Mouse (Mus musculus) spleen, postnatal 4 days (tissue): ENCODE measurements around the gene Sowahc.

Source experiments
- DNase-seq, 2 experiments: peaks; one replicate each; pipeline ENCODE4 v3.0.0; 2022; ENCODE audit warnings: low spot score in 2 of 2

Sowahc gene

DNA sequence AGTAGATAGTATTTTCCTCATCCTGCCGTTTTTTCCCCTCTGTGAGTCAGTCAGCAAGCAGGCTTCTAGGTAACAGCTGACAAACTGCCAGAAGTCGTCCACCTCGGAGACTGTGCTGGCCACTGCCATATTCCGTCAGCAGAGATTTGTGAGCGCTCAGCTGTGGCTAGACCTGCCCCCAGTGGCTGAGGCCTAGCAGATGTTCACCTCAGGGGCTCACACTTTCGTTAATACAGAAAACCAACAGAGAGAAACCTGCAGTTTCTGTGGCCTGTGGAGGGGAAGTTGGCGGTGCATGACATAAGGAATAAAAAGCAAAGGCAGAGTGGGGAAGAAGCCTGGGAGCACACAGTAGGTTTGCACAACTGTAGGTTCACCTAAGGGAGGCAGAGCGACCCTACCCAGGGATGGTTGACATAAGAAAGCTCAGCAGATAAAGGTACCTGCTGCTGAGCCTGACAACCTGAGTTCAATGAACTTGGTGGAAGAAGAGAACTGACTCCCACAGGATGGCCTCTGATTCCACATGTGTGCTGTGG lies 31.9 kb downstream of the Sowahc start:
- no peak for DNase-seq

DNA sequence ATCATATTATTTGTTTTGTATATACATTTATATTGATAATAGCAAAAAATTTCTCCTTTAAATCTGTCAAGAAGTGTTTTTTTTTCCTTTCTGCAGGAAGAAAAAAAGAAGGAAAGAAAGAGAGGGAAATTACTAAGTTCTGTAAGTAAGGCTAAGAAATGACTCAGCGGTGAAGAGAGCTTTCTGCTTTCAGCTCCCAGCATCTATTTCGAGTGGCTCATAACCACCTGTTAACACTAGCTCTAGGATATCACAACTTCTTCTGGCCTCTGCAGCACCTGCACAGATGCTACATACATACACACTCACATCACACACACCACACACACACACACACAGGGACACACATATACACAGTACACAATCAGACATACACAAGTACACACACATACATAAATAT lies 34.8 kb downstream of the Sowahc start:
- DNase-seq: no peak

DNA sequence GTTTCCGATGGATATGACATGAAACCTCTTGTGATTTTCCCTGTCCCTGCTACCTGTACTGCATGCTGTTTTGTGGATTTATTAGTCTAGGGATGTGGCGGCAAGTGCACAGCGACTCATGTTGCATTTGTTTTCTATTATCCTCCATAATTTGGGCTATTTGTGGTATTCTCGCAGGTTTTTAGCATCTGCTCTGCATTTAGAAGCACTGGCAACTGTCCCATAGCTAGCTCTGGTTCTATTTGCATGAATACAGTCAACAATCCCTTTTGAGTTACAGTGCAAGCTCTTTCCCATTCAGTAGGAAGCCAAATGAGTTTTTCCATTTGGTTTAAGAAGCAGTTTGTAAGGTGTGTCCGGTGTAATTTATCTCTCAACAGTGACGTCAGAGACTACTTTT lies 37.8 kb downstream of the Sowahc start:
- DNase-seq: no peak

DNA sequence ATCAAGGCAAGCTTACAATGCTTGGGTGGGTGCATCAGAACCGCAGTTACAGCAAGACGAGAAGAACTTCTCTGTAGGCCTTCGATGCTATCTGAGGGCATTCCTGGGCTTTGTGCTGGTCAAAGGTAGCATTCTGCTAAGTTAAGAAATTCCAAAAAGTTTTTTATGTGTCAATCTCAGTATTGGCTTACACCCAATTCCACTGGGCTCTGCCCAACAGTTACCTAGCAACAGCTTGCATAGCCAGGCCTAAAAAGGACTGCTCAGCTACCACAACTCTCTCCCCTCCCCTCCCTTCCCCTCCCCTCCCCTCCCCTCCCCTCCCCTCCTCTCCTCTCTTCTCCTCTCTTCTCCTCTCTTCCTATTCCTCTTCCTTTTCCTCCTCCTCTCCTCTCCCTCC lies 39.9 kb downstream of the Sowahc start:
- DNase-seq: no peak

DNA sequence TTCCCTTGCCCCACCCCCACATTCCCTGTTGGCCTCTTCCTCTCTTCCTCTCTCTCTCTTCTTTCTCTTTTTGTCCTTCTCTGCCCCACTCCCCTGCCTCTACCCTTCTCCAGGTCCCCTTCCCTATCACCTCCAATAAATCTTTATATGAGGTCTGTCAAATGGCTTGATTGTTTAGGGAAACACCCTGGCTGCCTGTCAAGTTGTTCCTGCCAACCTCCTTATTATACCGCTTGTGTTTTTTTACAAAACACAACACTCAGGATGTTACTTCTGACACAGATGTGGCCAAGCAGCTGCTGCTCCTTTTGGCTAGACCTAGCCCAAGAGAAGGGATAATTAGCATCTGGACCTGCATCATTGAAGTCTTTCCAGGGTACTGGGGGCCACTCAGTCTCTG lies 40.3 kb downstream of the Sowahc start:
- DNase-seq: no peak

DNA sequence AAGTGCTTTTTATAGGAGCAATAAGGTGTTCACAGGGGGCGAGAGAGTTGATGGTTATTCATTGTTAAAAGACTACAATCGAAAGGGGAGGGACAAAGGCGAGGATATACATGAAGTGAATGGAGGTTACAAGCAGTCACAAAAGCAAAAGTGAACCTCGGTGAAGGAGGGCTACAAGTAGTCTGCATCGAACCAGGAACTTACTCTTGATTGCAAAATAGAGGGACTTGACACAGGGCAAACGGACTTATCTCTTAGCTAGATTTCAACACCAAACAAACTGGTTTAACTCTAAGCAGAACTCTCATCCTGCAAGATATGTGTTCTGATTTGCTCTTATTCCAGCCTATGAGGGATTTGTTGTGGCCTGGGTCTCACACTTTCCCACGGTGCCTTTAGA lies 41.2 kb downstream of the Sowahc start:
- no peak for DNase-seq

DNA sequence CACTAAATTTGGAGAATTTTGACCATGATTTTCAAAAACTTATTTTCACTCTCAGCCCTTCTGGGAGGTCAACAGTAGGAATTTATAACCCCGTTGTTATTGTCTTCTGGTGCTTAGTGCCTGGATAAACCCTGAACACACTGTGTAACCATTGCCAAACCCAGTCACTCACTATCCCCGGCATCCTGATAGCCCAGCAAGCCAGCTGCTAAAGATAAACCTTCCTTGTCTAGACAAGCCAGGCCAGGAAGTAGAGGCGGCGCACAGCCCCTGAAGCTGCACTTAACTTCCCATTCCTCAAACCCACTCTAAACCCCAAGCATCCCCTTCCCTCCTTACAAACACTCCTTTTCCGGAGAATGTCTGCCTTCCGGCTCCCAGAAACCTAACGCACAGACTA lies 43.3 kb downstream of the Sowahc start:
- DNase-seq: no peak

DNA sequence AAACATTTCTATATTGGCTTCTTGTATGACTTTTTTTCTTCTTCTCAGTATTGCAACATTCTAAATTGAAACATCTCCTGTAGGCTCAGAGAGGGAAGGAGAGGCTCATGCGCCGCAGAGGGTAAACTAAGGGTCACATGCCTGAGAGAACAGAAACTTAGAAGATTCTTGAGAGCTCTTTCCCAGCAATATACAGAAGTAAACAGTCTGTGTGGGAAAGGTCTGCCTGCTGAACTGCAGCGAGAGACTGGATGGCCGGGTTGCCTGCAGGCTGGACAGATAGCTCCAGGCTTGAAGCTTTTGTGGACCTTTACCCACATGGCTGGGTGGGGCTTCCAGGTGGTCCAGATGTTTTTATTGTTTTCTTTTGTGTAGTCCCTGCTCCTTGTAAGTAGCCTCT lies 43.9 kb downstream of the Sowahc start:
- DNase-seq: no peak

DNA sequence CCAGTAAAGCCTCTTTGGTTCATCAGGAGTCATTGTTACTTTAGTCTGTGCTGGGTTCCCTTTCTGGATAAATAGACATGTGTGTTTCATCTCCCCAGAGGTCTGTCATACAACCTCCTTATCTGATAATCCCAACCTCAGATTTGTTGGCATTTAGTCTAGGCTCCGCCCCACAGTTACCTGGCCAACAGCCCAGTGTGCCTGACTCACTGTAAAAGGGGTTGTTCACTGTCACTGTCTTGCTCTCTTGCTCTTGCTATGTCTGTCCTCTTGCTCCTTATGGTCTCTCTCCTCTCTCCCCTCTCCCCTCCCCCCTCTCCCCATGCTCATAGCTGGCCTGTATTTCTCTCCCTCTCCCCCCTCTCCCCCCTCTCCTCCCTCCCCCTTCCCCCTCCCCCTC lies 44.3 kb downstream of the Sowahc start:
- no peak for DNase-seq

DNA sequence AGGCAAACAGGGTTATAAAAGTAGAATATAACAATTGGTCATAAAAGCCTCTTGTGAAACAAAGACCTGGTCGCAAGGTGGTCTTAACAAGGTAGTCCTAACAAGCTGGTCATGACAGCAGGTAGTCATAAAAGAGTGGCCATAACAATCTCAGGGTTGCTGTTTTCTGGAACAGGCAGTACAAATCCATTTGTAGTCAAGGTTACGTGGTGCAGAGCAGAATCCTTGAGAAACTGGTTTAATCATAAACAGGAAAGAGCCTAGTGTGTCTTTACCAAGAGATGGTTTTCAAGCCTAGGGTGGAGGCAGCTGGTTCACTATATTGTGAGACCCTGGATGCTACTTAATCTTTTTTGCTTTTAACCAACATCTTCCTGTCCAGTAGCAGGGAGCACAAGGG lies 45.5 kb downstream of the Sowahc start:
- no peak for DNase-seq

DNA sequence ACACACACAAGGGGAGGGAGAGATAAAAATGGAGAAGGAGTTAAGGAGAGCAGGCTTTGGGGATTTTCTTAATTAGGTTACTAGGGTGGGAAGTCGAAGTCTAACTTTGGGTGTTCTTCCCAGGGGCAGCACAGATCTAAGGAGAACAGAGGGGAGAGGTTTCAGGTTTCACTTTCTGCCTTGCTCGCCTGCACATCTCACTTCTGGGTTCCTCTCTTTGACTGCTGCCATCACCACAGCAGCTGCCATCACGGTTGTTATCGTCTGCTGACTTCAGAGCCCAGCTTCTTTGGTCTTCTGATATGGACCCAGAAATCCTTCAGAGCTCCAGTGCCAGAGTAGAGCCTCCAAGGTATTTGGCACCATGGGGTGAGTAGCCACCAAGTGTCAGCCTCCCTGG lies 46.4 kb downstream of the Sowahc start:
- DNase-seq: no peak

DNA sequence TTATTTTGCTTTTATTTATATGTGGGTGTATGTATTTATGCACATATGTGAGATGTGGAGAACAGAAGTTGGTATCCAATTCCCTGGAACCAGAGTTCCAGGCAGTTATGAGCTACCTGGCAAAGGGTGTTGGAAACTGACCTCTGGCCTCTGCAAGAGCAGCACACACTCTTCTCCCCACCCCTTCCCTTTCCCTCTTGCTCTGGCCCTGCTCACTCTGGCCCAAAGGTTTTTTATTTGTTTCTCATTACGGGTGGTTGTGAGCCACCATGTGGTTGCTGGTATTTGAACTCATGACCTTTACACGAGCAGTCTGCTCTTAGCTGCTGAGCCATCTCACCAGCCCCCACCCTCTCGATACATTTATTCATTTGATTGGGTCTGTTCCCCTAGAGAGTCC lies 47.0 kb downstream of the Sowahc start:
- no peak for DNase-seq

DNA sequence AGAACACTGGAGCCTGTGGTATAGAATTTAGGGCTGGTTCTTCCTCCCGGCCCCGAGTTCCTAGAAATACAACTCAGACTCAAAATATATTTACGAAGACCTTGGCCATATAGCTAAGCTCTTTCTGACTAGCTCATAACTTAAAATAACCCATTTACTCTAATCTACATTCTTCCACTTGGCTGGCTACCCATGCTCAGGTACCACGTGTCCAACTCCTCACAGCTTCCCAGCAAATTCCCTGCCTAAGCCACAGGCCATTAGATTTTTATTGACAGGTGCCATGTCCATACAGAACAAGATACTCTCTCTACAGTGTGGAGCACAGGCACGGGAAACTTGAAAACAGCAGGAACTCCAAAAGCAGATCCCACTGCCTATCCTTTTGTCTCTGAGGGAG lies 54.0 kb downstream of the Sowahc start:
- DNase-seq: no peak
